Mouse (Mus musculus): ENCODE data around the gene Ccr9. TPM values are rescaled to one million over a fixed set of nuclear protein-coding genes. Genes with fewer than 3 reads are reported as not detected.
"Not testable (repeated sequence)": the region's sequence is repeated elsewhere in the genome, so short reads cannot be mapped to it uniquely, and the experiment has no call there.

Gene Ccr9
- polyA plus RNA-seq, 1 experiment from 2014 or later, result 0.17 TPM

- Histone ChIP-seq H3K9me3 (replicated peaks; ENCODE audit: control insufficient read depth, low read length) (no peaks in the 10 kb centered on the region), H3K4me3 (ENCODE audit: low read depth, low read length) (no peak overlapping the region), H3K4me2 (ENCODE audit: low read depth, low read length) (no peak overlapping the region), H3K4me1 (ENCODE audit: control insufficient read depth, low read depth, low read length) (no peaks in the 10 kb centered on the region), H3K9ac (ENCODE audit: low read depth, low read length) (no peak overlapping the region), H3K36me3 (ENCODE audit: control insufficient read depth, insufficient read depth) (no peaks in the 10 kb centered on the region), H3K27me3 (ENCODE audit: control insufficient read depth, insufficient read depth, low read depth, low read length) (no peaks in the 10 kb centered on the region), H3K27ac (ENCODE audit: low read length) (no peak overlapping the region)
- 64% methylated on average over 4 of the region's 4 CpGs for WGBS (ENCODE audit: insufficient replicate concordance)
- no peak for ATAC-seq (ENCODE audit: low read depth)
Observed at GRCm38 (mm10) chr9:123651369-123651768, 26.9 kb upstream of the Ccr9 start.

- Histone ChIP-seq H3K36me3 (ENCODE audit: control insufficient read depth, insufficient read depth) (no peaks in the 10 kb centered on the region), H3K27me3 (ENCODE audit: control insufficient read depth, insufficient read depth, low read depth, low read length) (no peaks in the 10 kb centered on the region), H3K4me3 (ENCODE audit: low read depth, low read length) (no peak overlapping the region), H3K9me3 (replicated peaks; ENCODE audit: control insufficient read depth, low read length) (no peaks in the 10 kb centered on the region), H3K9ac (ENCODE audit: low read depth, low read length) (no peak overlapping the region), H3K4me1 (ENCODE audit: control insufficient read depth, low read depth, low read length) (no peaks in the 10 kb centered on the region), H3K27ac (ENCODE audit: low read length) (no peak overlapping the region), H3K4me2 (ENCODE audit: low read depth, low read length) (no peak overlapping the region)
- ATAC-seq (ENCODE audit: low read depth), result no peak
- WGBS (ENCODE audit: insufficient replicate concordance), result 21% methylated on average over 3 of the region's 3 CpGs
Observed at GRCm38 (mm10) chr9:123657457-123657856, 20.8 kb upstream of the Ccr9 start.

- H3K36me3 ChIP-seq (ENCODE audit: control insufficient read depth, insufficient read depth), result no peaks in the 10 kb centered on the region
- no peak overlapping the region for H3K4me2 ChIP-seq (ENCODE audit: low read depth, low read length)
- H3K9me3 ChIP-seq (replicated peaks; ENCODE audit: control insufficient read depth, low read length), result no peaks in the 10 kb centered on the region
- no peak overlapping the region for H3K9ac ChIP-seq (ENCODE audit: low read depth, low read length)
- no peak overlapping the region for H3K27ac ChIP-seq (ENCODE audit: low read length)
- no peak overlapping the region for H3K4me3 ChIP-seq (ENCODE audit: low read depth, low read length)
- H3K4me1 ChIP-seq (ENCODE audit: control insufficient read depth, low read depth, low read length), result no peaks in the 10 kb centered on the region
- no peak for ATAC-seq (ENCODE audit: low read depth)
- no peaks in the 10 kb centered on the region for H3K27me3 ChIP-seq (ENCODE audit: control insufficient read depth, insufficient read depth, low read depth, low read length)
Observed at GRCm38 (mm10) chr9:123658981-123659380, 19.3 kb upstream of the Ccr9 start.

- not testable (repeated sequence) for H3K27ac ChIP-seq (ENCODE audit: low read length); H3K4me1 ChIP-seq (ENCODE audit: control insufficient read depth, low read depth, low read length); H3K9ac ChIP-seq (ENCODE audit: low read depth, low read length); H3K4me2 ChIP-seq (ENCODE audit: low read depth, low read length); H3K4me3 ChIP-seq (ENCODE audit: low read depth, low read length); H3K36me3 ChIP-seq (ENCODE audit: control insufficient read depth, insufficient read depth); H3K9me3 ChIP-seq (replicated peaks; ENCODE audit: control insufficient read depth, low read length); ATAC-seq (ENCODE audit: low read depth); H3K27me3 ChIP-seq (ENCODE audit: control insufficient read depth, insufficient read depth, low read depth, low read length)
- WGBS (ENCODE audit: insufficient replicate concordance), result 72% methylated on average over 17 of the region's 18 CpGs
Observed at GRCm38 (mm10) chr9:123659986-123660676, 18.1 kb upstream of the Ccr9 start.

GRCm38 (mm10) chr9:123665645-123666044 is 12.6 kb upstream of the Ccr9 start:
- H3K9me3 ChIP-seq (replicated peaks; ENCODE audit: control insufficient read depth, low read length), result no peaks in the 10 kb centered on the region
- H3K4me3 ChIP-seq (ENCODE audit: low read depth, low read length), result no peak overlapping the region
- no peak overlapping the region for H3K9ac ChIP-seq (ENCODE audit: low read depth, low read length)
- no peaks in the 10 kb centered on the region for H3K4me1 ChIP-seq (ENCODE audit: control insufficient read depth, low read depth, low read length)
- no peak overlapping the region for H3K4me2 ChIP-seq (ENCODE audit: low read depth, low read length)
- 32% methylated on average over 5 of the region's 5 CpGs for WGBS (ENCODE audit: insufficient replicate concordance)
- ATAC-seq (ENCODE audit: low read depth), result no peak
- no peaks in the 10 kb centered on the region for H3K36me3 ChIP-seq (ENCODE audit: control insufficient read depth, insufficient read depth)
- H3K27ac ChIP-seq (ENCODE audit: low read length), result no peak overlapping the region
- H3K27me3 ChIP-seq (ENCODE audit: control insufficient read depth, insufficient read depth, low read depth, low read length), result no peaks in the 10 kb centered on the region

GRCm38 (mm10) chr9:123679198-123679597 is 959 bp downstream of the Ccr9 start:
- WGBS (ENCODE audit: insufficient replicate concordance), result 31% methylated on average over 2 of the region's 2 CpGs
- Histone ChIP-seq H3K9me3 (replicated peaks; ENCODE audit: control insufficient read depth, low read length) (no peaks in the 10 kb centered on the region), H3K27me3 (ENCODE audit: control insufficient read depth, insufficient read depth, low read depth, low read length) (peaks cover 40% of the 10 kb centered on the region), H3K4me3 (ENCODE audit: low read depth, low read length) (peak overlapping the region; percentile 79), H3K9ac (ENCODE audit: low read depth, low read length) (peak overlapping the region; percentile 83), H3K36me3 (ENCODE audit: control insufficient read depth, insufficient read depth) (no peaks in the 10 kb centered on the region), H3K4me1 (ENCODE audit: control insufficient read depth, low read depth, low read length) (peaks cover 16% of the 10 kb centered on the region), H3K27ac (ENCODE audit: low read length) (no peak overlapping the region), H3K4me2 (ENCODE audit: low read depth, low read length) (peak overlapping the region; percentile 90)
- no peak for ATAC-seq (ENCODE audit: low read depth)

GRCm38 (mm10) chr9:123683704-123684103 is 5.5 kb downstream of the Ccr9 start:
- no peak for ATAC-seq (ENCODE audit: low read depth)
- no peaks in the 10 kb centered on the region for H3K36me3 ChIP-seq (ENCODE audit: control insufficient read depth, insufficient read depth)
- no peak overlapping the region for H3K9ac ChIP-seq (ENCODE audit: low read depth, low read length)
- 26% methylated on average over 3 of the region's 3 CpGs for WGBS (ENCODE audit: insufficient replicate concordance)
- no peaks in the 10 kb centered on the region for H3K9me3 ChIP-seq (replicated peaks; ENCODE audit: control insufficient read depth, low read length)
- peaks cover 8% of the 10 kb centered on the region for H3K4me1 ChIP-seq (ENCODE audit: control insufficient read depth, low read depth, low read length)
- H3K4me3 ChIP-seq (ENCODE audit: low read depth, low read length), result no peak overlapping the region
- no peak overlapping the region for H3K27ac ChIP-seq (ENCODE audit: low read length)
- H3K27me3 ChIP-seq (ENCODE audit: control insufficient read depth, insufficient read depth, low read depth, low read length), result peaks cover 17% of the 10 kb centered on the region
- no peak overlapping the region for H3K4me2 ChIP-seq (ENCODE audit: low read depth, low read length)

GRCm38 (mm10) chr9:123686206-123686605 is 8.0 kb downstream of the Ccr9 start:
- Histone ChIP-seq H3K27ac (ENCODE audit: low read length) (no peak overlapping the region), H3K4me2 (ENCODE audit: low read depth, low read length) (no peak overlapping the region), H3K36me3 (ENCODE audit: control insufficient read depth, insufficient read depth) (no peaks in the 10 kb centered on the region), H3K9ac (ENCODE audit: low read depth, low read length) (no peak overlapping the region), H3K4me1 (ENCODE audit: control insufficient read depth, low read depth, low read length) (no peaks in the 10 kb centered on the region), H3K27me3 (ENCODE audit: control insufficient read depth, insufficient read depth, low read depth, low read length) (no peaks in the 10 kb centered on the region), H3K4me3 (ENCODE audit: low read depth, low read length) (no peak overlapping the region), H3K9me3 (replicated peaks; ENCODE audit: control insufficient read depth, low read length) (no peaks in the 10 kb centered on the region)
- no peak for ATAC-seq (ENCODE audit: low read depth)
- WGBS (ENCODE audit: insufficient replicate concordance), result 72% methylated on average over 5 of the region's 5 CpGs

GRCm38 (mm10) chr9:123688227-123688626 is 10.0 kb downstream of the Ccr9 start:
- Histone ChIP-seq H3K27me3 (ENCODE audit: control insufficient read depth, insufficient read depth, low read depth, low read length) (no peaks in the 10 kb centered on the region), H3K9me3 (replicated peaks; ENCODE audit: control insufficient read depth, low read length) (no peaks in the 10 kb centered on the region), H3K27ac (ENCODE audit: low read length) (no peak overlapping the region), H3K4me1 (ENCODE audit: control insufficient read depth, low read depth, low read length) (no peaks in the 10 kb centered on the region), H3K9ac (ENCODE audit: low read depth, low read length) (no peak overlapping the region), H3K4me3 (ENCODE audit: low read depth, low read length) (no peak overlapping the region), H3K36me3 (ENCODE audit: control insufficient read depth, insufficient read depth) (no peaks in the 10 kb centered on the region), H3K4me2 (ENCODE audit: low read depth, low read length) (no peak overlapping the region)
- ATAC-seq (ENCODE audit: low read depth), result no peak
- 30% methylated on average over 1 of the region's 1 CpGs for WGBS (ENCODE audit: insufficient replicate concordance)
